Mouse (Mus musculus) c-Kit-positive CD71-negative TER-119-negative erythroid progenitor cells, embryonic 14.5 days (primary cell): ENCODE results near the gene Ngf.

ENCODE experiments used
- DNase-seq: peaks from one replicate; pipeline ENCODE4 v3.0.0-alpha.2; 2013; ENCODE audit warnings: low read depth

The Ngf gene

DNA sequence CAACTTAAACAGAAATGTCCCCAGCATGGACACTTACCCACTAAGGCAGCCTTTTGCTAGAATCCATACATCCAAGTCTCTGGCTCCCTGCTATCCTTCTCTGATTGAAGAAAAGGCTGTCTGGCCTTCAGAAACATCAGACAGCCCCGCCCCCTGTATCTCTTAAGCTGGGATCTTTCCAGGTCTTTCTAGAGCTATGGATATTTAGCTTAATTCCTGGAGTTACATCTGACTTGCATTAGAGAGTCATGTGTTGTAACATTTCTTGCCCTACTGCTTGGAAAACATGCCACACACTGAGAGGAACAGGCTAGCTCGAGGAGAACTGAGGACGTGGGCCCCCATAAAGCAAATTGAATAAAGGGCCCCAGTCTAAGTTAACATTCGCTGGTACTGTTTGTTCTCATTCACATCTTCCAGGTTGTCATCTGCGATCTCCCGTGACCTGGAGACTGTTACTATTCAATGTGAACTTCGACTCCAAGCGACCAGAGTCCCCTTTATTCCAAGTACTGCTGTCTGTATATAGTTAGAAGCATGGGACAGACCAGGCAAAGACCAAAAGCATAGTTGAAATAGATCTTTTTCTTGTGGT, 38.0 kb downstream of the Ngf start:
- DNase-seq = no peak

- DNase-seq = no peak
Observed at GRCm38 (mm10) chr3:102508455-102508854, 38.7 kb downstream of the Ngf start.

- DNase-seq = no peak
Observed at GRCm38 (mm10) chr3:102509601-102510000, 39.9 kb downstream of the Ngf start.

DNA sequence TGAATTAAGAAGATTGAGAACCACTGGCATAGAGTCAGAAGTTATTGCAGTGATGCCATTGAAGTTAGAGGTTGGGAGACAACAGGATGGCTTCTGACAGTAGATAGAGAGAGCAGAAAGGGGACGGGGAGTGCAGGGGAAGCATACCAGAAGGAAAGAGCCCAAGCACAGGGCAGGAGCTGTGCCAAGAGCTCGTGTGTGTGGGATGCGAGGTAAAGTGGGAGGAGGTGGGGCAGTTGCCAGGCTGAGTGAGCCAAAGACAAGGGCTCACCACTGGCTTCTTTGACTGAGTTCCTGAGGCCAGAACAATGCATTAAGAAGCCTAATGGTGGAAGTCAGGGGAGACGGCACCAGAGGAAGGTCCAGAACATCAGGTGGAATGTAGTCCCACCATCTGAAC, 47.2 kb downstream of the Ngf start:
- DNase-seq = no peak

GRCm38 (mm10) chr3:102521061-102521460, 51.3 kb downstream of the Ngf start:
- no peak for DNase-seq

- DNase-seq = no peak
Observed at GRCm38 (mm10) chr3:102523711-102524110, 54.0 kb downstream of the Ngf start.

- no peak for DNase-seq
Observed at GRCm38 (mm10) chr3:102524951-102525350, 55.2 kb downstream of the Ngf start.

GRCm38 (mm10) chr3:102525856-102526255, 56.1 kb downstream of the Ngf start:
- DNase-seq = no peak

GRCm38 (mm10) chr3:102526481-102526880, 56.8 kb downstream of the Ngf start:
- no peak for DNase-seq

DNA sequence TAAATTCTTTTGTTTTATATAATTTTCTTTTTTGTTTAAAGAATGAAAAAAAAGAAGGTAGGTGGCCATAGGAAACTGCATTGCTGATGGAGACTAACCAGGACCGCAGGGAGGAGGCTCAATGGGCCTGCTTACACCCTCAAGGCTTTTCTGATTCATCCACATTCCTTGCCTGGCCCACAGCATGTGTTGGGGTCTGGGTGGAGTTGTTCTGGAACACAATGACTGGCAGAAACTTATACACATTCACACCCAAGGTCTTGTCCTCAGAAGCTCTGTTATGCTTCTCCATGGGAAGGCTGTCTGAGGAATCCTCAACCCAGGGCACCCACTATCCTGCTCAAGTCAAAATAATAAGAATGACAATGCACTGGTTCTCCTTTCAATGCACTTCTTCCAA, 65.0 kb downstream of the Ngf start:
- DNase-seq = no peak

- DNase-seq = no peak
Observed at GRCm38 (mm10) chr3:102543646-102544045, 73.9 kb downstream of the Ngf start.

- no peak for DNase-seq
Observed at GRCm38 (mm10) chr3:102547536-102547935, 77.8 kb downstream of the Ngf start.

- DNase-seq = no peak
Observed at GRCm38 (mm10) chr3:102553935-102554670, 84.4 kb downstream of the Ngf start.

DNA sequence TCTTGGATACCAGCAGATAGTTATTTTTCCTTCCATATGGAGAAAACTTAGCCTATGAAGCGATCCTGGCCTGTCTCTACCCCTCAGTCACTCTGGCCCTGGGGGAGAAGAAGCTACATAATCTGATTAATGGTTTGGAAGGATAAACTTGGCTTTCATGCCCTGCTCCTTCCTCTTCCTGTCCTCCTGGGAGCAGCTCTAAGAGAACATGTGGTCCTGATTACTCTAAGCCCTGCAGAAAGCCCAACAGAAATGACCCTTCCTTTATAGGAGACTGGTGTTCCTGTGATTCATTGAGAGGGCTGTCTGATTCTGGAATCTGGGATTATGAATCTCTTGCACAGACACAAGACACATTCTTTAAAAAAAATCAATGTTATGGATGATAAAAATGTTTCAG, 86.4 kb downstream of the Ngf start:
- no peak for DNase-seq

DNA sequence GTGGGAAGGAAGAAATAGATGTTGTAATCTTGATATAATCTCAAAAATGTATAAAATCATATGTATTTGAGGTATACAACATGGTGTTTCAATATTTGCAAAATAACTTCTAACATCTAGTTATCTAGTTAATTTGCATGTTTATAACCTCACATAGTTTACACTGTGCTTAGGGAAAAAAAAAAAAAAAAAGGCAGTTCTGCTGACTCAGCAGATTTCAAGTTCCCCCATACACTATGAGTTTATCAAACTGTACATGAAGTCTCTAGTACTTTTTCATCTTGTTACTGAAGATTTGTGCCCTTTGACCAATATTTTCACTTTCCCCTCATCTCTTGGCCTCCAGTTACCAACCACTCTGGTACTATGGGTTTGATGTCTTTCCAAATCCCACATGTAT, 86.9 kb downstream of the Ngf start:
- DNase-seq = no peak
